Mouse (Mus musculus): ENCODE measurements around the gene Sirt4. TPM values are rescaled to one million over a fixed set of nuclear protein-coding genes. Genes with fewer than 3 reads are reported as not detected.

Gene Sirt4
- polyA plus RNA-seq, 1 experiment: 13.6 TPM

- H3K79me2 ChIP-seq (ENCODE audit: control insufficient read depth, insufficient read depth): no peaks in the 10 kb centered on the region
Measured at GRCm38 (mm10) chr5:115428831-115429358, 55.6 kb downstream of the Sirt4 start.

More at GRCm38 (mm10) chr5:115428831-115429358, 55.6 kb downstream of the Sirt4 start:
- Histone ChIP-seq H3K36me3 (ENCODE audit: control insufficient read depth, insufficient read depth) (no peaks in the 10 kb centered on the region), H3K27me3 (ENCODE audit: control insufficient read depth, insufficient read depth, insufficient read length) (peaks cover 64% of the 10 kb centered on the region), H3K4me3 (no peak overlapping the region), H3K4me2 (ENCODE audit: low read depth) (peak overlapping the region; percentile 45), H3ac (ENCODE audit: control insufficient read depth, insufficient read length) (no peak overlapping the region)
- TF ChIP-seq SRF (IDR thresholded peaks at IDR 0.05; ENCODE audit: control insufficient read depth, insufficient read length, low read depth) (no peak), TCF12 (IDR thresholded peaks at IDR 0.05; ENCODE audit: insufficient read depth, poor library complexity, severe bottlenecking) (no peak), MAX (IDR thresholded peaks at IDR 0.05; ENCODE audit: low read depth) (no peak), TCF3 (IDR thresholded peaks at IDR 0.05; ENCODE audit: insufficient read length, low read depth) (no peak), REST (IDR thresholded peaks at IDR 0.05; ENCODE audit: insufficient read depth, insufficient read length) (no peak), POLR2A (IDR thresholded peaks at IDR 0.05; ENCODE audit: insufficient read length, low read depth) (no peak), E2F4 (IDR thresholded peaks at IDR 0.05; ENCODE audit: insufficient read depth) (no peak), POLR2AphosphoS2 (IDR thresholded peaks at IDR 0.05; ENCODE audit: insufficient read length, low read depth) (no peak), CEBPB (IDR thresholded peaks at IDR 0.05; ENCODE audit: insufficient read depth, poor library complexity, severe bottlenecking) (no peak), MYOG (IDR thresholded peaks at IDR 0.05; ENCODE audit: control insufficient read depth in 1 of 3, insufficient read depth in 1 of 3, insufficient read length in 2 of 3, low read depth in 2 of 3) (no peak), USF1 (IDR thresholded peaks at IDR 0.05; ENCODE audit: low read depth) (no peak), MYOD1 (IDR thresholded peaks at IDR 0.05; ENCODE audit: control insufficient read depth in 1 of 3, insufficient read length in 2 of 3, low read depth in 2 of 3) (no peak)

Other genes with a start within 250 kb of the Sirt4 start
- 82.3 TPM for gene Pop5, start 248.9 kb downstream of the Sirt4 start, polyA plus RNA-seq (2012; fragmentation: generic; extraction: Trizol)
- gene Rnf10, start 211.8 kb downstream of the Sirt4 start, polyA plus RNA-seq (2012; fragmentation: generic; extraction: Trizol): 220 TPM
- 43.7 TPM for gene Coq5, start 205.1 kb downstream of the Sirt4 start, polyA plus RNA-seq (2012; fragmentation: generic; extraction: Trizol)
- 585 TPM for gene Dynll1, start 183.7 kb downstream of the Sirt4 start, polyA plus RNA-seq (2012; fragmentation: generic; extraction: Trizol)
- gene Srsf9, start 157.5 kb downstream of the Sirt4 start, polyA plus RNA-seq (2012; fragmentation: generic; extraction: Trizol): 52.0 TPM
- 8.1 TPM for gene Gatc, start 143.5 kb downstream of the Sirt4 start, polyA plus RNA-seq (2012; fragmentation: generic; extraction: Trizol)
- 35.2 TPM for gene Triap1, start 143.5 kb downstream of the Sirt4 start, polyA plus RNA-seq (2012; fragmentation: generic; extraction: Trizol)
- 2,023 TPM for gene Cox6a1, start 135.7 kb downstream of the Sirt4 start, polyA plus RNA-seq (2012; fragmentation: generic; extraction: Trizol)
- 0.31 TPM for gene Msi1, start 55.1 kb downstream of the Sirt4 start, polyA plus RNA-seq (2012; fragmentation: generic; extraction: Trizol)
- not detected for gene Pla2g1b, start 18.5 kb downstream of the Sirt4 start, polyA plus RNA-seq (2012; fragmentation: generic; extraction: Trizol)
- gene Pxn, start 22.0 kb upstream of the Sirt4 start, polyA plus RNA-seq (2012; fragmentation: generic; extraction: Trizol): 120 TPM
- gene Rplp0, start 74.7 kb upstream of the Sirt4 start, polyA plus RNA-seq (2012; fragmentation: generic; extraction: Trizol): 3,361 TPM
- 49.4 TPM for gene Gcn1l1, start 80.5 kb upstream of the Sirt4 start, polyA plus RNA-seq (2012; fragmentation: generic; extraction: Trizol)
- gene Rab35, start 147.2 kb upstream of the Sirt4 start, polyA plus RNA-seq (2012; fragmentation: generic; extraction: Trizol): 44.8 TPM
- gene Bicdl1, start 246.9 kb upstream of the Sirt4 start, polyA plus RNA-seq (2012; fragmentation: generic; extraction: Trizol): 2.8 TPM